Mouse (Mus musculus): ENCODE measurements around the gene Cdc34. TPM values are rescaled to one million over a fixed set of nuclear protein-coding genes. Genes with fewer than 3 reads are reported as not detected.
A peak's percentile ranks its signal among the peaks of the same experiment; 100 is the strongest.
"Not testable (repeated sequence)": the region's sequence is repeated elsewhere in the genome, so short reads cannot be mapped to it uniquely, and the experiment has no call there.

Gene Cdc34
- polyA plus RNA-seq, 1 experiment from 2014 or later, result 151 TPM

DNA sequence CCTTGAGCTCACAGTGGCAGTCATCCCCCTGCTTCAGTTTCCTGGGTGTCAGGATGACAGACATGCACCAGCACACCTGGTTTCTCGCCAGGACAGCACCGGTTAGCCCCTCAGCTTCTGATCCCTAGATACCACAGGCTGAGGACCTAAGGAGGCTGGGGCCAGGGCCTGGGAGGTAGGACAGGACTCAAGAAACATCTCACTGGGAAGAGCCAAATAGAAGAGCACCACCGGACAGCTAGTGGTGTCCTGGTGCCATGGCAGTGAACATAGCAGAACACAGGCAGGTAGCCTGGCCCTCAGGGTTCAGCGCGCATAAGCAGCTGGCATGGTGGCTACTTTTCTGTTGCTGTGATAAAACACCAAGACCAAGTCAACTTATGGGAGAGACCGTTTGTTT, 16.5 kb downstream of the Cdc34 start:
- Histone ChIP-seq H3K9ac (no peak overlapping the region), H3K4me3 (no peak overlapping the region), H3K9me3 (replicated peaks) (no peaks in the 10 kb centered on the region), H3K4me1 (replicated peaks) (peaks cover 38% of the 10 kb centered on the region), H3K36me3 (no peaks in the 10 kb centered on the region), H3K27me3 (replicated peaks) (no peaks in the 10 kb centered on the region), H3K27ac (ENCODE audit: poor library complexity, severe bottlenecking) (no peak overlapping the region), H3K4me2 (no peak overlapping the region)
- ATAC-seq (ENCODE audit: insufficient number of reproducible peaks, low FRiP score), result no peak
- 91% methylated on average over 6 of the region's 6 CpGs for WGBS

DNA sequence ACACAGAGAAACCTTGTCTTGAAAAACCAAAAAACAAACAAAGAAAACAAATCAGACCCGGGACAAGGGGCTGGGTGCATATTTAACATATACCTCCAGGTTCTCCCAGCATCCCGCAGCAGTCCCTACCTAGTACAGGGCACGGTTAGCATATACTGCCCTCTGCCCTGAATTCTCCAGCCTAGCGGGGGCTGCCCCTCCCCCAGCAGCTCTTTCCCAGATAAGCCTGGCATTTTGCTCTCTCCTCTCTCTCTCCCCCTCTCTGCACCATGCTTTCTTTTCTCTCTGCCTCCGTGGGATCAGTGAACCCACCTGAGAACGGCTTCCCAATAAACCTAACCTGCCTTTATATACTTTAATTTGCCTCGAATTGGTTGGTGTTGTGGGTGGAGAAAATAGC, 18.7 kb downstream of the Cdc34 start:
- Histone ChIP-seq H3K9me3 (replicated peaks) (no peaks in the 10 kb centered on the region), H3K36me3 (no peaks in the 10 kb centered on the region), H3K9ac (no peak overlapping the region), H3K4me1 (replicated peaks) (peaks cover 36% of the 10 kb centered on the region), H3K27me3 (replicated peaks) (no peaks in the 10 kb centered on the region), H3K4me2 (peak overlapping the region; percentile 34), H3K27ac (ENCODE audit: poor library complexity, severe bottlenecking) (peak overlapping the region; percentile 62), H3K4me3 (no peak overlapping the region)
- WGBS, result 25% methylated on average over 7 of the region's 7 CpGs
- no peak for ATAC-seq (ENCODE audit: insufficient number of reproducible peaks, low FRiP score)

DNA sequence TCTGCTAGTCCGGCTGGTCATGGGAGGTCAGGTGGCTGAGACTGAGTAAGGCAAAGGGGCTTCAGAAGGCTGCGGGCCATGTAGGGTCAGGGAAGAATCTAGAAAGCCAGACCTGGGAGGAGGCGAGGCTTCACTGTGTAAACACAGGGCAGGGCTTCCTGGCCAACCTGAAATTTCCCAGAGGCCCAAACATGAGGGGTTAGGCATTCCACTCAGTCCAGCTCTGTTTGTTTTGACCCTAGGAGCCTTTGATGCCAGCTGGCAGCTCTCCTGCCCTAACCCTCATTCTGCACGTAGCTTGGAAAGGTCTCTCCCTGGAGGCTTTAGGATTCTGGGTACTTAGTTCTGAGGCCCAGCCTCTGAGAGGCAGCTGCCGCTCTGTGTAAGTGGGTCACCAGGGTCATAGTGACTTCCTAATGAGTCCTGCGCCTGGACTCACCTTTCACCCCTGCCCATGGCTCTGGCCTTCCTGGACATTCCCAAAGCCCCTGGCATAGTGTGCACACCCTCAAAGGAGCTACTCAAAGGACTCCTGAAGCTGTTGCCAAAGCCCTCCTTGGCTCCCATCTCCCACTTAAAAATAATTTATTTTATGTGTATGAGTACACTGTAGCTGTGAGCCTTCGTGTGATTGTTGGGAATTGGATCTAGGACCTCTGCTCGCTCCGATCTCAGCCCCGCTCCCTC, 19.6 kb downstream of the Cdc34 start:
- peak overlapping the region; percentile 62 for H3K27ac ChIP-seq (ENCODE audit: poor library complexity, severe bottlenecking)
- H3K27me3 ChIP-seq (replicated peaks), result no peaks in the 10 kb centered on the region
- ATAC-seq (ENCODE audit: insufficient number of reproducible peaks, low FRiP score), result no peak
- H3K36me3 ChIP-seq, result peaks cover 5% of the 10 kb centered on the region; the same call in 1 of the 2 replicates
- peak overlapping the region; percentile 42; the same call in 1 of the 2 replicates for H3K9ac ChIP-seq
- no peak overlapping the region for H3K4me3 ChIP-seq
- no peaks in the 10 kb centered on the region for H3K9me3 ChIP-seq (replicated peaks)
- peaks cover 36% of the 10 kb centered on the region for H3K4me1 ChIP-seq (replicated peaks)
- peak overlapping the region; percentile 10; the same call in 1 of the 2 replicates for H3K4me2 ChIP-seq
- WGBS, result 44% methylated on average over 10 of the region's 10 CpGs

DNA sequence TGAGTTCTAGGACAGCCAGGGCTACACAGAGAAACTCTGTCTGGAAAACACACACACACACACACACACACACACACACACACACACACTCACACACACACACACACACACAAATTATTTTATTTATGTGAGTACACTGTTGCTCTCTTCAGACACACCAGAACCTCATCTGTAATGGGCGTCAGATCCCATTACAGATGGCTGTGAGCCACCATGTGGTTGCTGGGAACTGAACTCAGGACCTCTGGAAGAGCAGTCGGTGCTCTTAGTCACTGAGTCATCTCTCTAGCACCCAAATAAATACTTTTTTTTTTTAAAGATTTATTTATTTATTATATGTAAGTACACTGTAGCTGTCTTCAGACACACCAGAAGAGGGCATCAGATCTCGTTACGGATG, 21.0 kb downstream of the Cdc34 start:
- ATAC-seq (ENCODE audit: insufficient number of reproducible peaks, low FRiP score); H3K9me3 ChIP-seq (replicated peaks); H3K4me2 ChIP-seq; H3K27ac ChIP-seq (ENCODE audit: poor library complexity, severe bottlenecking); H3K27me3 ChIP-seq (replicated peaks); H3K9ac ChIP-seq; H3K4me3 ChIP-seq: not testable (repeated sequence)
- Histone ChIP-seq H3K4me1 (replicated peaks) (peaks cover 47% of the 10 kb centered on the region), H3K36me3 (peaks cover 15% of the 10 kb centered on the region)
- WGBS, result 88% methylated on average over 4 of the region's 4 CpGs

DNA sequence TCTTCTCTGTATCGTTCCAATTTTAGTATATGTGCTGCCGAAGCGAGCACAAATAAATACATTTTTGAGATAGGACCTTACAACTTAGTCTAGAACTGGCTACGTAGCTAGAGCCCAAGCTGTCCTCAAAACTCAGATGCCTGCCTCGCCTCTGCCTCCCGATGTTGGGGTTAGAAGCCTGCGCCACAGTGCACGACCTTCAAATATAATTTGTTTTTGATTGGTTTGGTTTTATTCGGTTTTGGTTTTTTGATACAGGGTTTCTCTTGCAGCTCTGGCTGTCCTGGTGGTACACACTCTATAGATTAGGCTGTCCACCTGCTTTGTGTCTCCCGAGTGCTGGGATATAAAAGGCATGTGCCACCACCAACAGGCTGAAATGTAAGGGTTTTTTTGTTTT, 21.5 kb downstream of the Cdc34 start:
- Histone ChIP-seq H3K27ac (ENCODE audit: poor library complexity, severe bottlenecking) (peak overlapping the region; percentile 86; the same call in 1 of the 2 replicates), H3K9ac (peak overlapping the region; percentile 96; the same call in 1 of the 2 replicates), H3K4me3 (peak overlapping the region; percentile 75), H3K4me1 (replicated peaks) (peaks cover 53% of the 10 kb centered on the region), H3K4me2 (peak overlapping the region; percentile 98), H3K9me3 (replicated peaks) (no peaks in the 10 kb centered on the region), H3K36me3 (peaks cover 16% of the 10 kb centered on the region), H3K27me3 (replicated peaks) (no peaks in the 10 kb centered on the region)
- no peak for ATAC-seq (ENCODE audit: insufficient number of reproducible peaks, low FRiP score)
- WGBS, result 76% methylated on average over 10 of the region's 10 CpGs

DNA sequence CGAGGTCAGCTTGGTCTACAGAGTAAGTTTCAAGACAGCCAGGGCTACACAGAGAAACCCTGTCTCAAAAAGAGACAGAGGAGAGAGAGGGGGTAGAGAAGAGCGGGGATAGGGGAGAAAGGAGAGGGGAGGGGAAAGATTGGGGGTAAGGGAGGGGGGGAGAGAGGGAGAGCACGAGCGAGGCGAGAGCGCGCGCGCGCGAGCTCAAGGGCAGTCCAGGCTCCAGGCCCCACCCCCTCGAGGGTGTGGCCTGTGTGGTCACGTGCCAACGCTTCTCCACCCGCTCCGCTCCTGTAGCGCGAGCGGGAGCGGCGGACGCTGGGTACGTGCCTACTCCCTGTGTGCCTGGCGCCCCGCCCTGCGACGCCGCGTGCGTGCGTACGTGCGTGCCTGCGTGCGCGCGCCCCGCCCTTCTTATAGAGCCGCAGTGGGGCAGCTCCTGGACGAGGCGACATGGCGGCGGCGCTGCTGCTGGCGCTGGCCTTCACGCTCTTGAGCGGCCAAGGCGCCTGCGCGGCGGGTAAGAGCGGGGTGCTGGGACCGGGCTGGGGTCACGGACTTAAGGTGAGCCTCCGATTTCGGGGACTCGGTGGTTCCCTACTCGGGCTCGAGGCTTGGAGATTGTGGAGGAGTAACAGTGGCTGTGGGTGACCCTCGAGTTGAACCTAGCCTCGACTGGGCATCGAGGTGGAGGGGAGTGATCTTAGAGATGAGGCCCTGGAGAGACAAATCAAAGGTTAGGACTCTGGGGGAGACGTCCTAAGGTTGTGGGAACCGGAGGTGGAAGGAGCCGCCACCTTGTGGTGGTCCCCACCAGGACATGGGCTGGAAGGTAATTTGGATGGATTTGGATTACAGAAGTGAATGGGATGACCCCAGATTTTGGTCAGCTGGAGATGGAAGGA, 22.3 kb downstream of the Cdc34 start, which contains the start of gene Bsg:
Gene Bsg (plus strand): TSS at position 427 of the 905 bp plus-strand sequence.
- Histone ChIP-seq H3K4me3 (peak within 1 kb of the TSS; percentile 75), H3K9me3 (replicated peaks) (no peaks in the 10 kb centered on the region), H3K27me3 (replicated peaks) (no peaks in the 10 kb centered on the region), H3K27ac (ENCODE audit: poor library complexity, severe bottlenecking) (peak within 1 kb of the TSS; percentile 86), H3K36me3 (peaks cover 24% of the 10 kb centered on the region), H3K4me2 (peak within 1 kb of the TSS; percentile 98), H3K4me1 (replicated peaks) (peaks cover 61% of the 10 kb centered on the region), H3K9ac (peak within 1 kb of the TSS; percentile 96)
- under 1% methylated on average over 65 of the region's 65 CpGs for WGBS
- peak; percentile 93 for ATAC-seq (ENCODE audit: insufficient number of reproducible peaks, low FRiP score)

DNA sequence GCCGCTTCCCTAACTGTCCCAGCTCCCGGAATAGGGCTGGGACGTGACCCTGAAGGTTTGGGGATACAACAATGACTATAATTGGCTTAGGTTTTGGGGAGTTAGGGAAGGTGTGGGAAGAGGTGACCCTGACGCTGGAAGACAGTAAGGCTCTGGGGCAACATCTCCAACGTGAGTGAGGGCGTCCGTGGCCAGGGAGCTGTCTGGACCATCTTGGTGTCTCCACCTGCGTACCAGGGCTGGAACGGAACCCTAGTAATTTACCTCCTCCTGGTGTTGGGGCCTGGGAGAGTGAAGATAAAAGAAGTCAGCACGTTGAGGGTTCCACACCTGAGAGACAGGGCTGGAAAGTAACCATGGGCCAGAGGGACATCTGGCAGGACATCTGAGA, 23.0 kb downstream of the Cdc34 start:
- ATAC-seq (ENCODE audit: insufficient number of reproducible peaks, low FRiP score), result no peak
- Histone ChIP-seq H3K36me3 (peaks cover 31% of the 10 kb centered on the region), H3K9me3 (replicated peaks) (no peaks in the 10 kb centered on the region), H3K27ac (ENCODE audit: poor library complexity, severe bottlenecking) (peak overlapping the region; percentile 86), H3K9ac (peak overlapping the region; percentile 96), H3K4me3 (peak overlapping the region; percentile 75), H3K27me3 (replicated peaks) (no peaks in the 10 kb centered on the region), H3K4me1 (replicated peaks) (peaks cover 67% of the 10 kb centered on the region), H3K4me2 (peak overlapping the region; percentile 98)
- WGBS, result 4% methylated on average over 10 of the region's 10 CpGs

DNA sequence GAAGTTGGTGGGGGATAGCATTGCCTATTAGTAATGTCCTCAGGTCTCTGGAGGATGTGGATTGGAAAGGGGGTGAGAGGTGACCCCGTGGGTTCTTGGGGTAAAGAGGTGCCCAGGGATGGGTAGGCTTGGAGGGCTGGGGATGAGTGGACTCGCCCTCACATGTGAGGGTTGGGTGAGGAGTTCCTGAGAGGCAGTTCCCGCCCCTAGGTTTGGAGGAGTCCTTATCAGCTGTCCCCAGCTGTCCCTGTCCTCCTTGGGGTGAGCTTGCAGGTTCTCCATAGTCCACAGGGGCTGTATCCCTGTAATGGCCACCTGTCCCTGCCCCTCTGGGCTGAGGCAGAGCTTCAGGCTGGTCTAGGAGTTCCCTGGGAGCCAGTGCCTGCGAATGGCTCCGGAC, 24.0 kb downstream of the Cdc34 start:
- Histone ChIP-seq H3K36me3 (peaks cover 41% of the 10 kb centered on the region), H3K4me2 (peak overlapping the region; percentile 98), H3K27ac (ENCODE audit: poor library complexity, severe bottlenecking) (peak overlapping the region; percentile 86), H3K9ac (peak overlapping the region; percentile 96), H3K4me3 (peak overlapping the region; percentile 75), H3K27me3 (replicated peaks) (no peaks in the 10 kb centered on the region), H3K4me1 (replicated peaks) (peaks cover 69% of the 10 kb centered on the region), H3K9me3 (replicated peaks) (no peaks in the 10 kb centered on the region)
- peak; percentile 73 for ATAC-seq (ENCODE audit: insufficient number of reproducible peaks, low FRiP score)
- WGBS, result 41% methylated on average over 5 of the region's 5 CpGs

DNA sequence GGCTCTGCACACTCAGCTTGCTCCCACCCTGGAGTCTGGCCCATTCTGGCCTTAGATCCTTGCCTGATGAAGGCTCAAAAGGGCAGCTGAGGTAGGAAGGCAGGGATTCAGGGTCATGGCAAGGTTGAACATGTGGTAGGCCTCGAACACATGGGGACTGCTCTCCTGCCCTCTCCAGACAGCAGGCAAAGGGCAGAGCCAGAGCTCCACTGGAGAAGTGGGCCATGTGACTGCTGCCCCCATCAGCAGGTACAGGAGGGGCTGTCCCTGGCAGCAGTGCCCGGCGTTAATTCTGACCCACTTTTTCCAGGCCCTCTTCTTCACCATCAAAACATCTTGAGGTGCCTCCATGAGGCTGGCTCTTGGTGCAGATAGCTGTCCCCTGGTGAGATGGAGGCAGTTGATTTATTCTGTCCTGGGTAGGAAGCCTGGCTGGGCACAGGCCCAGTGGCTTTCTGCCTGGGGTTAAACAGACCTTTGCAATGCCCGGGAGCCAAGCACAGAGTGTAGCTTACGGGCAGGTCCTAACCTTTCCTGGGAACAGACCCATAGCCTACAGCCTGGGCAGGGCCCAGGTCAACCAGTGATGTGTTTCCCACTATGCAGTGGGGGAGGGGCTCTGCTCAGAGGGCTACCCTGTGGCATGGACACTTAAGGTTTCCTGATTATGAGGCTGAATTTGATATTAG, 24.6 kb downstream of the Cdc34 start:
- H3K4me2 ChIP-seq, result peak overlapping the region; percentile 98
- H3K4me3 ChIP-seq, result peak overlapping the region; percentile 75
- peak overlapping the region; percentile 86 for H3K27ac ChIP-seq (ENCODE audit: poor library complexity, severe bottlenecking)
- H3K36me3 ChIP-seq, result peaks cover 47% of the 10 kb centered on the region
- H3K9me3 ChIP-seq (replicated peaks), result no peaks in the 10 kb centered on the region
- H3K4me1 ChIP-seq (replicated peaks), result peaks cover 65% of the 10 kb centered on the region
- no peaks in the 10 kb centered on the region for H3K27me3 ChIP-seq (replicated peaks)
- ATAC-seq (ENCODE audit: insufficient number of reproducible peaks, low FRiP score), result no peak
- peak overlapping the region; percentile 96 for H3K9ac ChIP-seq
- WGBS, result 62% methylated on average over 5 of the region's 5 CpGs

DNA sequence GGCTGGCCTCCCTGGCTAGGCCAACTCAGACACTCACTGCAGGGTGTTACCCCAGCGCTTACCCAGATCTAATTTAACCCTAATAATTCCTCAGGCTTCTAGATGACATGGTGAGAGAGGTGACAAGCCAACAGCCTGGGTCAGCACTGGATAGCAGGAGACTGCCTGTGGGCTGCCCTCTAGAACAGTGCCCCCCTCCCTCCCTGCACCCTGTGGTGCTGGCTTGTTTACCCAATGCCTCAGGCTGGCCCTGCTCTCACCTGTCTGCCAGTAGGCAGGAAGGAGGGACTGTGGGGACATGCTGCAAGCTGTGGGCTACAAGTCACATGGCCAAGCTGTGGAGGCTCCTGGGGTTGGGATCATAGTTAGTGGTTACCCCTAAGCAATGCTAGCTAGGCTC, 25.2 kb downstream of the Cdc34 start:
- peaks cover 53% of the 10 kb centered on the region for H3K36me3 ChIP-seq
- H3K9me3 ChIP-seq (replicated peaks), result no peaks in the 10 kb centered on the region
- H3K4me1 ChIP-seq (replicated peaks), result peaks cover 61% of the 10 kb centered on the region
- H3K27me3 ChIP-seq (replicated peaks), result no peaks in the 10 kb centered on the region
- peak overlapping the region; percentile 75; the same call in 1 of the 2 replicates for H3K4me3 ChIP-seq
- 74% methylated on average over 1 of the region's 1 CpGs for WGBS
- no peak overlapping the region for H3K27ac ChIP-seq (ENCODE audit: poor library complexity, severe bottlenecking)
- peak overlapping the region; percentile 96 for H3K9ac ChIP-seq
- H3K4me2 ChIP-seq, result peak overlapping the region; percentile 98
- ATAC-seq (ENCODE audit: insufficient number of reproducible peaks, low FRiP score), result no peak

DNA sequence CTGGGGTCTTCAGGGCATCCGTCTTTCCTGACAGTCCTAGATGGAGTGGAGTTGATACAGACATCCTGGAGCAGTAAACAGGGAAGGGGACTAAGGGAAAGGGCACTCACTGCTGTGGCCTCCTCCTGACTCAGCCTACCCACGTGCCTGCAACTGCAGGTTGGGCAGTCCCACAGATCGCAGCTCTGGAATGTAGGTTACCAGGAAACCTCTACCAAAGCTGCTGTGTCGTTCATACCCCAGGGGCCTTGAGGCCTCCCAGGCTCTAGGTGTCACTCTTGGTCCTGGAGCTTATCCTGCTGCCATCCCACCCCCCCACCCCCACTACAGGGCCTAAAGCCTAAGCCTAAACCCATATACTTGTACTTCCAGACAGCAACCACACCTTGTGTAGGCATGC, 25.8 kb downstream of the Cdc34 start:
- Histone ChIP-seq H3K4me3 (no peak overlapping the region), H3K9me3 (replicated peaks) (no peaks in the 10 kb centered on the region), H3K27me3 (replicated peaks) (no peaks in the 10 kb centered on the region), H3K4me1 (replicated peaks) (peaks cover 67% of the 10 kb centered on the region), H3K9ac (no peak overlapping the region), H3K36me3 (peaks cover 53% of the 10 kb centered on the region), H3K27ac (ENCODE audit: poor library complexity, severe bottlenecking) (no peak overlapping the region), H3K4me2 (peak overlapping the region; percentile 98)
- no peak for ATAC-seq (ENCODE audit: insufficient number of reproducible peaks, low FRiP score)
- 44% methylated on average over 4 of the region's 4 CpGs for WGBS

Data from heart, embryonic 12.5 days (tissue).